Mouse (Mus musculus): Measurements from ENCODE around the gene Dazap1.

Gene Dazap1

DNA sequence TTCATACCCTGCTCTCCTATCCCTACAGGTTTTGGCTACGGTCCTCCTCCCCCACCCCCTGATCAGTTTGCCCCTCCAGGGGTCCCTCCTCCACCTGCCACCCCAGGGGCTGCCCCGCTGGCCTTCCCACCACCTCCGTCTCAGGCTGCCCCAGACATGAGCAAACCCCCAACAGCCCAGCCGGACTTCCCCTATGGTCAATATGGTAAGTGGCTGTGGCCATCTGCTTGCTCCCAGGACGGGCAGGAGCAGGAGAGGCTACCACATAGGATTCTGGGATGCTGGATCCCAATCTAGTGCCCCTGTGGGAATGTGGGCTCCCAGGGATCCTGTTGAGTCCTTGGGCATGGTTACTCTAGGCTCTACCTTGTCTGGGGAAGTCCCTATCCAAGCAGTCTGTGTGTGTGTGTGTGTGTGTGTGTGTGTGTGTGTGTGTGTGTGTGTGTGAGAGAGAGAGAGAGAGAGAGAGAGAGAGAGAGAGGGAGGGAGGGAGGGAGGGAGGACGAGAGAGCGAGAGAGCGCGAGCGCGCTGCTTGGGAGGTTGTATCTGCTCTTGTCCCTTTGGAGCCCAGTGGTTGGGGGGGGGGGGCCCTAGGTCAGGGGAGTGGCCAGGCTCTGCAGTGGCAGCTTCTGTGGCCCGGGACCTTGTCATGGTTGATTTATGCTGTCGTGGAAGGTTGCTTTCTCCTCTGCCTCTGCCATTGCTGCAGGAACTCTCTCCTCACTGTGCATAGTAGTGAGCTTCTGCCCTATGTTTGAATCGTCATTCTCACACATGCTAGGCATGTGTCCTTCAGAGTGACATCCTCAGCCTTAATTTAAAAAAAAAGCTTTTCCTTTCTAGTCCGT, 24.2 kb downstream of the Dazap1 start:
- Histone ChIP-seq H3K36me3 (ENCODE audit: insufficient read depth, low read length) (peaks cover 86% of the 10 kb centered on the region), H3K9me3 (ENCODE audit: low read length) (no peaks in the 10 kb centered on the region), H3K27me3 (ENCODE audit: insufficient read depth, low read length) (no peaks in the 10 kb centered on the region), H3K4me1 (replicated peaks; ENCODE audit: low read depth, low read length) (peaks cover 85% of the 10 kb centered on the region), H3K4me3 (replicated peaks; ENCODE audit: low read length) (no peak overlapping the region)
- TF ChIP-seq POU5F1 (IDR thresholded peaks at IDR 0.05; ENCODE audit: borderline replicate concordance, low read length) (no peak), CTCF (conservative IDR thresholded peaks at IDR 0.05; ENCODE audit: low read length) (no peak)

DNA sequence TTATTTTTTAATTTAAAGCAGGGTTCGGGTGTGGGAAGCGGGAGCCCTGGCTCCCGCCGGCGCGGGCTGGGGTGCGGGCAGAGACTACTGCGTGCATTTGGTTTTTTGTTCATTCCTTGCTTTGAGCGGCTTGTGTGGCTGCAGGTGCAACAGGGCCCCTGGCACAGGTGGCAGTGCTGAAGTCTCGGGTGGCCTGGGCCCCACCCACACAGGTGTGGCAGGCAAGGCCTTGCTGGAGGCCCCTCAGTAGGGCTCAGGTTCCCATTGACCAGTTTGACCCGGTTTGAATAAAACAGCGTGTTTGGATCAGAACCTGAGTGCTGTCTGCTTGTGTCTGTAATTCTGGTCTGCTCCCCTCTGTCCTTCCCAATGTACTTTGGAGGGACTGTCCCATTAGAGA, 26.8 kb downstream of the Dazap1 start:
- Histone ChIP-seq H3K27me3 (ENCODE audit: insufficient read depth, low read length) (no peaks in the 10 kb centered on the region), H3K4me1 (replicated peaks; ENCODE audit: low read depth, low read length) (peaks cover 73% of the 10 kb centered on the region), H3K36me3 (ENCODE audit: insufficient read depth, low read length) (peaks cover 65% of the 10 kb centered on the region), H3K4me3 (replicated peaks; ENCODE audit: low read length) (no peak overlapping the region), H3K9me3 (ENCODE audit: low read length) (no peaks in the 10 kb centered on the region)
- TF ChIP-seq NANOG (IDR thresholded peaks at IDR 0.05; ENCODE audit: borderline replicate concordance, low read length), result no peak
- no peak for TF ChIP-seq CTCF (conservative IDR thresholded peaks at IDR 0.05; ENCODE audit: low read length)
- no peak for TF ChIP-seq POU5F1 (IDR thresholded peaks at IDR 0.05; ENCODE audit: borderline replicate concordance, low read length)

DNA sequence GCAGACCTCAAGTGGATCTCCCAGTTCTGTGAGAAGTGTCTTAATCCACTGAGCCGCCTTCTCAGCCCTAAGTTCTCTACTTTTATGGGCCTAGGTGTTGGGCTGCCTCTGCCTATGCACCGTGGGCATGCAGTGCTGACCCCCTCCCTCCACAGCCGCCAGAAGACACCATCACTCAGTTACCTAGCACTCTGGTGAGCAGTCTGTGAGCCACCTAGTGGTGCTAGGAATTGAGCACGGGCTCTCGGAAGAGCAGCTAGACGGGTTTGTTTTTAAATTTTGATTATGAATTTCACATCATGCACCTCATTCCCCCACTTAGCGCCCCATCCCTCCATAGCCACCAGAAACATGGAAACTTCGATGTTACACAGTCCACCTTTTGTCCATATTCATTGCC, 27.4 kb downstream of the Dazap1 start:
- TF ChIP-seq POU5F1 (IDR thresholded peaks at IDR 0.05; ENCODE audit: borderline replicate concordance, low read length) (no peak), NANOG (IDR thresholded peaks at IDR 0.05; ENCODE audit: borderline replicate concordance, low read length) (no peak), CTCF (conservative IDR thresholded peaks at IDR 0.05; ENCODE audit: low read length) (peak; percentile 26)
- H3K9me3 ChIP-seq (ENCODE audit: low read length), result no peaks in the 10 kb centered on the region
- no peaks in the 10 kb centered on the region for H3K27me3 ChIP-seq (ENCODE audit: insufficient read depth, low read length)
- H3K36me3 ChIP-seq (ENCODE audit: insufficient read depth, low read length), result peaks cover 65% of the 10 kb centered on the region
- no peak overlapping the region for H3K4me3 ChIP-seq (replicated peaks; ENCODE audit: low read length)
- peaks cover 70% of the 10 kb centered on the region for H3K4me1 ChIP-seq (replicated peaks; ENCODE audit: low read depth, low read length)

DNA sequence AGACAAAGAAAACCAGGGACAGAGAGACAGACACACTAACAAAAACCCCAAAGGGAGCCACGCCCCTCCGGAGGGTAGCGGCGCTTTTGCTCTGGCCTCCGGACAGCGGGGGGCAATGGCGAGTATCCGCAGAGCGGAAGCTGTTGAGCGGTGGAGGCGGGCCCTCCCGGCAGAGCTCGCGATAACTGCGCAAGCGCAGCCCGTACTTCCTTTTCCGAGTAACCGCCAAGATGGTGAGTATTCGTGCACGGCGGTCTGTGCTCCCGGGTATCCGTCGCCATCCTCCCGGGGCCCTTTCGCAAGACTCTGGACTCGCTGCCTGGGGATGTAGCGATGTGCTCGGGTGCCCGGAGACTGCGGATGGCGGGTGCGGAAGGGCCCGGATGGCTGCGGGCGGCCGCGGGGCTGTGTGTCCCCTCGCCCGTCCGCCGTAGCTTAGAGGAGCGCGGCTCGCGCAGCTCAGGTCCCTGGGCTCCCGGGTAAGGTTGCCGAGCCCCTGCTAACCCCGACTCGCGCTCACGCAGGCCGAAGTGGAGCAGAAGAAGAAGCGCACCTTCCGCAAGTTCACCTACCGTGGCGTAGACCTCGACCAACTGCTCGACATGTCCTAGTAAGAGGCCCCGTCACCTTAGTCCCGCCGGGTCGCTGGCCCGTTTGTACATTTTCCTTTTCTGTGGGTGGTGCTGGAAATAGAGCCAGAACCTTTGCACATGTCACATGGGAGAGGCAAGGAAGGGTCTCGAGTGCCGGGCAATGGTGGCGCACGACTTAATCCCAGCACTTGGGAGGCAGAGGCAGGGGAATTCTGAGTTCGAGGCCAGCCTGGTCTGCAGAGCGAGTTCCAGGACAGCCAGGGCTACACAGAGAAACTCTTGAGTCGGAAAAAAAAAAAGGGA, 31.2 kb downstream of the Dazap1 start, which contains the start of gene Rps15:
TSS of gene Rps15 (plus strand) at position 203 of the 896 bp plus-strand sequence.
- peaks cover 7% of the 10 kb centered on the region for H3K27me3 ChIP-seq (ENCODE audit: insufficient read depth, low read length)
- peaks cover 43% of the 10 kb centered on the region for H3K36me3 ChIP-seq (ENCODE audit: insufficient read depth, low read length)
- no peaks in the 10 kb centered on the region for H3K9me3 ChIP-seq (ENCODE audit: low read length)
- peaks cover 75% of the 10 kb centered on the region for H3K4me1 ChIP-seq (replicated peaks; ENCODE audit: low read depth, low read length)
- TF ChIP-seq NANOG (IDR thresholded peaks at IDR 0.05; ENCODE audit: borderline replicate concordance, low read length) (no peak; the same call in 1 of the 2 replicates), CTCF (conservative IDR thresholded peaks at IDR 0.05; ENCODE audit: low read length) (no peak), POU5F1 (IDR thresholded peaks at IDR 0.05; ENCODE audit: borderline replicate concordance, low read length) (no peak)
- peak within 1 kb of the TSS; percentile 99 for H3K4me3 ChIP-seq (replicated peaks; ENCODE audit: low read length)

DNA sequence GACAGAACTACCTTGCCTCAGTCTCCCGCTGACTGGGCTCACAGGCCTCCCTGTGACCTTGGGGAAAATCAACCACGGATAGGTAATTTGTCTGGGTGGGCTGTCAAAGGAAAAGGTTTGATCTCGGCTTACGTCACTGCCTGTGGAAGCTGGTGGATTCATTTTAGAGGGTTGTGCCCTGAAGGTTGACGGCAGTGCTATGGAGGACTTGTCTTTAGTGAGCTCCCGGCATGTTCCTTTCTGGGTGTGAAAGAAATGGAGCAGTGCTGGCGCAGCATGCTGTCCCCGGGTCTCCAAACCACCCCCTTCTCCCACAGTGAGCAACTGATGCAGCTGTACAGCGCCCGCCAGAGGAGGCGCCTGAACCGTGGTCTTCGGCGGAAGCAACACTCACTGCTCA, 32.0 kb downstream of the Dazap1 start:
- Histone ChIP-seq H3K27me3 (ENCODE audit: insufficient read depth, low read length) (peaks cover 15% of the 10 kb centered on the region), H3K4me1 (replicated peaks; ENCODE audit: low read depth, low read length) (peaks cover 72% of the 10 kb centered on the region), H3K9me3 (ENCODE audit: low read length) (no peaks in the 10 kb centered on the region), H3K4me3 (replicated peaks; ENCODE audit: low read length) (peak overlapping the region; percentile 99), H3K36me3 (ENCODE audit: insufficient read depth, low read length) (peaks cover 36% of the 10 kb centered on the region)
- TF ChIP-seq POU5F1 (IDR thresholded peaks at IDR 0.05; ENCODE audit: borderline replicate concordance, low read length), result no peak
- TF ChIP-seq NANOG (IDR thresholded peaks at IDR 0.05; ENCODE audit: borderline replicate concordance, low read length), result no peak
- no peak for TF ChIP-seq CTCF (conservative IDR thresholded peaks at IDR 0.05; ENCODE audit: low read length)

DNA sequence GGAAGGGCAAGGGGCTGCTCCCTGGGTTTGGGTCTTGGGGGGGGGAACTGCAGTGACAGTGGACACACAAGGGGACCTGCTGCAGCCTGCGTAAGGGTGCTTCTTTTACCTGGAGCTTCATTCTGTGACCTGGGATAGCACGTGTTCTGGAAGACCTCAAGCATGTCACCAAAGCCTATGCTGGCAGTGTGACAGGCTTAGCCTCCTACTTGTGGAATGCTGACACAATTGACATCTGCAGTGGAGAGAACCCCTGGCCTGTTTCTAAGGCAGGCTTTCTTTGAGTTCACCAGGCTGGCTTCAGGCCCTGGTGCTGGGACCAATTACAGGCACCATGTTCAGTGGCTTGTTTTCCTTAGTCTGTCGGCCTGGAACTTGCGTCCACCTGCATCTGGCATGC, 33.0 kb downstream of the Dazap1 start:
- peak overlapping the region; percentile 99 for H3K4me3 ChIP-seq (replicated peaks; ENCODE audit: low read length)
- TF ChIP-seq CTCF (conservative IDR thresholded peaks at IDR 0.05; ENCODE audit: low read length), result no peak
- no peak for TF ChIP-seq NANOG (IDR thresholded peaks at IDR 0.05; ENCODE audit: borderline replicate concordance, low read length)
- TF ChIP-seq POU5F1 (IDR thresholded peaks at IDR 0.05; ENCODE audit: borderline replicate concordance, low read length), result no peak
- H3K9me3 ChIP-seq (ENCODE audit: low read length), result no peaks in the 10 kb centered on the region
- peaks cover 70% of the 10 kb centered on the region for H3K4me1 ChIP-seq (replicated peaks; ENCODE audit: low read depth, low read length)
- H3K36me3 ChIP-seq (ENCODE audit: insufficient read depth, low read length), result peaks cover 26% of the 10 kb centered on the region
- peaks cover 25% of the 10 kb centered on the region for H3K27me3 ChIP-seq (ENCODE audit: insufficient read depth, low read length)

DNA sequence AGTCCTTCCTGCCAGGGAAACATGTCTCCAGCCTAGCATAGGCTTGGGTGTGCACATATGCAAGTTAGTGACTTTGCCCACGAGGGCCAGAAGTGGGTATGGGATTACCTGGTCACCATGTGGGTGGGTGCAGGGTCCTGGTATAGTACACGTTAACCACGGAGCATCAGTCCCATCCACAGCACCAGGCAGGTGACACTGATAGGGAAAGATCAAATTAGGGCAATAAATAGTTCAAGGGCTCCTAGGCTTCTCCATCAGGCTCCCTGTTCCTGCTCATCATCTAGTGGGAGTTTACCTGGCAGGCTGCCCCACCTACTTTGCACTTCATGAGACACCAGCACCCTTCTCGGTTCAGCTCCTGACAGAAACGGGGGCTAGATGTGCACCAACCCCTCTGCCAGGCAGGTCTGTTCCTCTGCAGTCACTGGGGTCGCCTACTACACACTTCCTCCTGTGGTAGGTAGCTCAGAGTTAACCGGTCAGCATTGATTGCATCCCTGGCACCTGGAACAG, 33.6 kb downstream of the Dazap1 start:
- Histone ChIP-seq H3K4me3 (replicated peaks; ENCODE audit: low read length) (peak overlapping the region; percentile 99), H3K4me1 (replicated peaks; ENCODE audit: low read depth, low read length) (peaks cover 75% of the 10 kb centered on the region), H3K9me3 (ENCODE audit: low read length) (no peaks in the 10 kb centered on the region), H3K36me3 (ENCODE audit: insufficient read depth, low read length) (peaks cover 26% of the 10 kb centered on the region), H3K27me3 (ENCODE audit: insufficient read depth, low read length) (peaks cover 31% of the 10 kb centered on the region)
- no peak for TF ChIP-seq NANOG (IDR thresholded peaks at IDR 0.05; ENCODE audit: borderline replicate concordance, low read length)
- TF ChIP-seq CTCF (conservative IDR thresholded peaks at IDR 0.05; ENCODE audit: low read length), result no peak
- no peak for TF ChIP-seq POU5F1 (IDR thresholded peaks at IDR 0.05; ENCODE audit: borderline replicate concordance, low read length)
